Mouse (Mus musculus) hindlimb bud, embryonic 11.5 days (tissue): ENCODE results near the gene Serpinb9e.
"Not testable (repeated sequence)": the region's sequence is repeated elsewhere in the genome, so short reads cannot be mapped to it uniquely, and the experiment has no call there.

ENCODE experiments used
- DNase-seq: peaks from one replicate; pipeline ENCODE4 v3.0.0-alpha.2; 2012; ENCODE audit warnings: low read depth, low spot score; ENCODE audit errors: extremely low spot score

The Serpinb9e gene

DNA sequence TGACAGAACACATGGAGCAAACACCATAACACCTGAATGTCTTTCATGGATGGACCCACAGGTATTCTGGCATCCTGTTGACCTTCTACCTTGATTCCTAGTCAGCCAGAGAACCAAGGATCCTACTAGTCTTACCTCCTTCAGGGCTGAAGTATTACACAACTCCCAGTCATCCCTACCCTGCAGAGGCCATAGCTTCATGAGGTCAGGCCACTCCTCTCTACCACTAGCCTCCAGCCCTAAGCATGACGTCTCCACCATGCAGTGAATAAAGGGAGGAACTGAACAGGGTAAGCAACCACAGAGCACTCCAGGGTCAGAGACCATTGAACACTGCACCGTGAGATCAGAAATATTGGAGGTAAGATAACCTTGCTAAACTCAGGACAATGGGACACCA is at the start of gene Serpinb9e:
Gene Serpinb9e, plus strand, starts transcription at position 301 of the 400 bp plus-strand sequence.
- not testable (repeated sequence) for DNase-seq

GRCm38 (mm10) chr13:33199740-33200139 is 49.7 kb upstream of the Serpinb9e start:
- no peak for DNase-seq

DNA sequence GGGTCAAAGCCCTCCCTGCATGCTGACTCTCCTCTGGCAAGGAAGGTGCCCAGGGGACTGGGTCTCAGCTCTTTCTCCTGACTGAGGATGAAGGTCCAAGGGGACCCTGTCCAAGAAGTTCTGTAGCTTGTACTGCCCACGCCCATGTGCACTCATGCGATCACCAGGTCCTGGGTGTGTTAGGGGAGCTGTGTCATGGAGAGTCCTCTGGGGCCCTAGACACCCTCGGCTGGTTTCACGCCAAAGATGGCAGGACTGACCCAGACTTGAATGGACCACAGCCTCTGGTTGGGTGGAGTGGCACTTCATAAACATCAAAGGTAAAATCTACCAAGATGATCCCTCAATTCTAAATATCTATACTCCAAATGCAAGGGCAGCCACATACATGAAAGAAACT is 59.2 kb downstream of the Serpinb9e start:
- not testable (repeated sequence) for DNase-seq
